Mouse (Mus musculus) CH12.LX (cell line): ENCODE data around the gene March2. TPM values are rescaled to one million over a fixed set of nuclear protein-coding genes. Genes with fewer than 3 reads are reported as not detected.

ENCODE experiments used
- DNase-seq: peaks from one replicate; pipeline ENCODE4 v3.0.0-alpha.2; 2013; ENCODE audit errors: extremely low read depth
- H3K27ac ChIP-seq: 2 replicates; pipeline ENCODE4 v1.5.1; 2012; ENCODE audit warnings: low read depth, mild to moderate bottlenecking, control low read depth, moderate library complexity; ENCODE audit not compliant: insufficient read depth
- H3K27me3 ChIP-seq: replicated peaks from 2 replicates; pipeline ENCODE3; 2012; ENCODE audit warnings: inconsistent platforms
- H3K36me3 ChIP-seq, 2 experiments: replicated peaks in 1 of 2; 2 replicates each; pipeline versions ENCODE3 to v1.6.1; 2012; ENCODE audit warnings: inconsistent platforms in 1 of 2, low read length in 1 of 2, mild to moderate bottlenecking in 1 of 2, mixed read lengths in 1 of 2, moderate library complexity in 1 of 2; ENCODE audit not compliant: control insufficient read depth in 1 of 2, insufficient read depth in 1 of 2
- H3K4me1 ChIP-seq, 2 experiments: 2 replicates each; pipeline ENCODE4 v1.6.1; 2012; ENCODE audit warnings: inconsistent platforms in 1 of 2, moderate library complexity in 1 of 2; ENCODE audit not compliant: insufficient read depth in 2 of 2, control insufficient read depth in 1 of 2
- H3K4me2 ChIP-seq: 2 replicates; pipeline ENCODE4 v1.6.1; 2012; ENCODE audit warnings: low read depth, mild to moderate bottlenecking, control low read depth; ENCODE audit not compliant: poor library complexity, insufficient read depth, severe bottlenecking
- H3K4me3 ChIP-seq, 3 experiments: fragments of 150-350 bp in 1 of 3; sonication (generic) in 1 of 3; replicated peaks in 1 of 3; 2 replicates each; pipeline versions ENCODE3 to v1.5.1; 2011 to 2012; ENCODE audit warnings: low read depth in 2 of 3, low read length in 2 of 3, mild to moderate bottlenecking in 2 of 3, moderate library complexity in 2 of 3, control low read depth in 1 of 3, improper control_type of control experiment in 1 of 3, inconsistent platforms in 1 of 3, mixed read lengths in 1 of 3; ENCODE audit not compliant: poor library complexity in 1 of 3
- H3K79me2 ChIP-seq: replicated peaks from 2 replicates; pipeline ENCODE4 v1.6.1; 2012; ENCODE audit warnings: mild to moderate bottlenecking, moderate library complexity; ENCODE audit not compliant: control insufficient read depth, poor library complexity, insufficient read depth, severe bottlenecking; ENCODE audit errors: extremely low read depth
- H3K9ac ChIP-seq: 2 replicates; pipeline ENCODE4 v1.6.1; 2012; ENCODE audit warnings: low read depth, mild to moderate bottlenecking, control low read depth, moderate library complexity; ENCODE audit not compliant: insufficient read depth
- H3K9me3 ChIP-seq: replicated peaks from 2 replicates; pipeline ENCODE3; 2012; ENCODE audit warnings: low read length, inconsistent platforms, mixed read lengths
- BHLHE40 ChIP-seq: IDR thresholded peaks from 2 replicates; pipeline ENCODE4 v1.6.1; 2011; ENCODE audit warnings: mild to moderate bottlenecking, low read depth, low read length, improper control_type of control experiment
- CHD2 ChIP-seq: IDR thresholded peaks from 2 replicates; pipeline ENCODE4 v1.6.1; 2011; ENCODE audit warnings: low read length, improper control_type of control experiment
- CTCF ChIP-seq, 2 experiments: IDR thresholded peaks in 1 of 2; conservative IDR thresholded peaks in 1 of 2; 2 replicates each; pipeline ENCODE4 v1.5.1; 2011 to 2012; ENCODE audit warnings: low read depth in 2 of 2, low read length in 2 of 2, improper control_type of control experiment in 1 of 2, inconsistent platforms in 1 of 2, mild to moderate bottlenecking in 1 of 2, moderate library complexity in 1 of 2
- ELF1 ChIP-seq: IDR thresholded peaks from 2 replicates; pipeline ENCODE4 v1.6.1; 2014; ENCODE audit warnings: low read depth, mild to moderate bottlenecking, inconsistent platforms, low read length, improper control_type of control experiment
- ETS1 ChIP-seq: conservative IDR thresholded peaks from 2 replicates; pipeline ENCODE4 v1.6.1; 2012; ENCODE audit warnings: low read depth, mild to moderate bottlenecking, inconsistent platforms, low read length, improper control_type of control experiment, moderate library complexity
- HCFC1 ChIP-seq: IDR thresholded peaks from 2 replicates; pipeline ENCODE4 v1.6.1; 2012; ENCODE audit warnings: low read depth, mild to moderate bottlenecking, inconsistent platforms, low read length, improper control_type of control experiment
- IRF4 ChIP-seq: IDR thresholded peaks from 2 replicates; pipeline ENCODE4 v1.6.1; 2014; ENCODE audit warnings: low read depth, mild to moderate bottlenecking, inconsistent platforms, low read length, improper control_type of control experiment
- JUN ChIP-seq: IDR thresholded peaks from 2 replicates; pipeline ENCODE4 v1.6.1; 2011; ENCODE audit warnings: low read depth, mild to moderate bottlenecking, low read length, improper control_type of control experiment, moderate library complexity; ENCODE audit not compliant: insufficient read depth
- JUND ChIP-seq: conservative IDR thresholded peaks from 2 replicates; pipeline ENCODE4 v1.6.1; 2011; ENCODE audit warnings: low read depth, low read length, improper control_type of control experiment
- MAFK ChIP-seq: IDR thresholded peaks from 2 replicates; pipeline ENCODE4 v1.6.1; 2011; ENCODE audit warnings: low read length, improper control_type of control experiment; ENCODE audit not compliant: insufficient replicate concordance
- MAX ChIP-seq: IDR thresholded peaks from 2 replicates; pipeline ENCODE4 v1.6.1; 2011; ENCODE audit warnings: low read length, improper control_type of control experiment
- MAZ ChIP-seq: IDR thresholded peaks from 2 replicates; pipeline ENCODE4 v1.6.1; 2012; ENCODE audit warnings: low read depth, mild to moderate bottlenecking, inconsistent platforms, low read length, improper control_type of control experiment, moderate library complexity
- MEF2A ChIP-seq: IDR thresholded peaks from 2 replicates; pipeline ENCODE4 v1.6.1; 2014; ENCODE audit warnings: low read depth, mild to moderate bottlenecking, inconsistent platforms, low read length, improper control_type of control experiment, borderline replicate concordance
- MXI1 ChIP-seq: IDR thresholded peaks from 2 replicates; pipeline ENCODE4 v1.6.1; 2011; ENCODE audit warnings: mild to moderate bottlenecking, low read depth, low read length, improper control_type of control experiment
- NELFE ChIP-seq: IDR thresholded peaks from 2 replicates; pipeline ENCODE4 v1.6.1; 2011; ENCODE audit warnings: low read depth, low read length, improper control_type of control experiment
- NRF1 ChIP-seq: IDR thresholded peaks from 2 replicates; pipeline ENCODE4 v1.6.1; 2014; ENCODE audit warnings: low read depth, mild to moderate bottlenecking, inconsistent platforms, low read length, improper control_type of control experiment, moderate library complexity
- POLR2A ChIP-seq: IDR thresholded peaks from 2 replicates; pipeline ENCODE4 v1.6.1; 2011; ENCODE audit warnings: low read depth, mild to moderate bottlenecking, improper control_type of control experiment, low read length
- POLR2AphosphoS2 ChIP-seq: IDR thresholded peaks from 2 replicates; pipeline ENCODE4 v1.6.1; 2011; ENCODE audit warnings: low read depth, low read length, improper control_type of control experiment
- SIN3A ChIP-seq: IDR thresholded peaks from 2 replicates; pipeline ENCODE4 v1.6.1; 2012; ENCODE audit warnings: low read length, improper control_type of control experiment, inconsistent platforms
- SMC3 ChIP-seq: IDR thresholded peaks from 2 replicates; pipeline ENCODE4 v1.6.1; 2011; ENCODE audit warnings: low read depth, low read length, improper control_type of control experiment
- TCF12 ChIP-seq: IDR thresholded peaks from 2 replicates; pipeline ENCODE4 v1.6.1; 2014; ENCODE audit warnings: low read depth, mild to moderate bottlenecking, inconsistent platforms, low read length, improper control_type of control experiment
- USF2 ChIP-seq: conservative IDR thresholded peaks from 2 replicates; pipeline ENCODE4 v1.6.1; 2011; ENCODE audit warnings: low read depth, low read length, improper control_type of control experiment
- ZC3H11A ChIP-seq: IDR thresholded peaks from 2 replicates; pipeline ENCODE4 v1.6.1; 2012; ENCODE audit warnings: low read depth, mild to moderate bottlenecking, inconsistent platforms, low read length, improper control_type of control experiment
- ZKSCAN1 ChIP-seq: IDR thresholded peaks from 2 replicates; pipeline ENCODE4 v1.6.1; 2012; ENCODE audit warnings: low read depth, inconsistent platforms, low read length, improper control_type of control experiment, borderline replicate concordance
- dilution Hi-C: fragments of 300-500 bp; cut with MboI; formaldehyde crosslinking; loops from 2 replicates; pipeline ENCODE4 v1.14.3; 2020; ENCODE audit warnings: low sequenced_read_pairs; ENCODE audit not compliant: extremely low pct_unique_long_range_greater_than_20kb, extremely low pct_ligation_motif_present
- in situ Hi-C: fragments of 300-500 bp; cut with MboI; formaldehyde crosslinking; loops from 3 replicates; pipeline ENCODE4 v1.14.3; 2019; ENCODE audit warnings: low sequenced_read_pairs, low pct_ligation_motif_present, low pct_unique_long_range_greater_than_20kb, mixed read lengths
- polyA plus RNA-seq: library from polyadenylated mRNA; unstranded; fragments of >175 nt; gene quantifications from 2 replicates; pipeline ENCODE4 v1.2.1, GENCODE M21; 2012; ENCODE audit warnings: low read depth; ENCODE audit not compliant: insufficient read length
- total RNA-seq, 2 experiments: library from RNA; depleted of rRNA; stranded (reverse); fragments of 300-350 nt in 1 of 2; fragments of >200 nt in 1 of 2; gene quantifications; 2 replicates each; pipeline ENCODE4 v1.2.3; 2012 to 2014

March2 gene
- total RNA-seq (2012; rRNA removed) (8.9 and 9.2 TPM in 2 replicates), total RNA-seq (2014; rRNA removed) (9.3 and 9.7 TPM in 2 replicates), polyA plus RNA-seq (10.2 and 12.2 TPM in 2 replicates)

GRCm38 (mm10) chr17:33718384-33718881 lies at the start of gene March2:
TSS of gene March2 (minus strand) at chr17:33718670.
- Histone ChIP-seq H3K79me2 (no peaks in the 10 kb centered on the region), H3K4me2 (peak within 1 kb of the TSS; percentile 73), H3K4me1 (peaks cover 0 to 8% of the 10 kb centered on the region in 2 experiments; a peak in 1 of 4 replicates), H3K9ac (peak within 1 kb of the TSS; percentile 91), H3K9me3 (no peaks in the 10 kb centered on the region), H3K4me3 (peak within 1 kb of the TSS; percentile 81 to 91 (median 81)), H3K27me3 (no peaks in the 10 kb centered on the region), H3K27ac (no peak within 1 kb of the TSS), H3K36me3 (peaks cover 0 to 2% of the 10 kb centered on the region in 2 experiments)
- TF ChIP-seq ETS1 (no peak), POLR2A (peak; percentile 79), HCFC1 (no peak), SIN3A (peak; percentile 74), ELF1 (peak; percentile 38; the same call in 1 of the 2 replicates), CHD2 (peak; percentile 30; the same call in 1 of the 2 replicates), ZKSCAN1 (no peak), NELFE (0 out of 2 replicates have a peak, but pooled peaks have one; percentile 30), ZC3H11A (no peak), MEF2A (no peak), TCF12 (peak; percentile 25; the same call in 1 of the 2 replicates), NRF1 (peak; percentile 58; the same call in 1 of the 2 replicates), BHLHE40 (no peak), USF2 (no peak)
- in situ Hi-C loops = no loop called here
- DNase-seq = peak; percentile 97
- dilution Hi-C loops = no loop called here

GRCm38 (mm10) chr17:33766389-33766788 lies 47.9 kb upstream of the March2 start:
- dilution Hi-C loops = no loop called here

More at GRCm38 (mm10) chr17:33766389-33766788, 47.9 kb upstream of the March2 start:
- H3K79me2 ChIP-seq = no peaks in the 10 kb centered on the region
- no peaks in the 10 kb centered on the region for H3K36me3 ChIP-seq
- H3K9ac ChIP-seq = no peak overlapping the region
- H3K27ac ChIP-seq = no peak overlapping the region
- H3K27me3 ChIP-seq = no peaks in the 10 kb centered on the region
- no peak overlapping the region for H3K4me2 ChIP-seq
- TF ChIP-seq ZC3H11A = no peak
- TF ChIP-seq IRF4 = no peak
- TF ChIP-seq NRF1 = no peak
- no peak for TF ChIP-seq JUN
- no peak for TF ChIP-seq CTCF (conservative IDR thresholded peaks at IDR 0.05 in 1 of 2, IDR thresholded peaks at IDR 0.05 in 1 of 2; ENCODE audit: low read depth in 2 of 2, low read length in 2 of 2)
- TF ChIP-seq POLR2AphosphoS2 = no peak
- TF ChIP-seq MXI1 = no peak
- no peak for TF ChIP-seq POLR2A
- TF ChIP-seq MAZ = no peak
- no peak for TF ChIP-seq SMC3
- no peak for TF ChIP-seq MAFK
- no peak for TF ChIP-seq MAX
- no peak for TF ChIP-seq HCFC1
- TF ChIP-seq USF2 = no peak
- TF ChIP-seq JUND = no peak
- peaks cover 0 to 4% of the 10 kb centered on the region in 2 experiments; a peak in 1 of 4 replicates for H3K4me1 ChIP-seq
- no peaks in the 10 kb centered on the region for H3K9me3 ChIP-seq
- in situ Hi-C loops = no loop called here
- H3K4me3 ChIP-seq = no peak overlapping the region
- DNase-seq = no peak
